Mouse (Mus musculus) midbrain, embryonic 15.5 days (tissue): ENCODE measurements at regions not wholly inside any gene's neighbourhood (a gene's known extent, or its start where the extent isn't known, plus 50 kb on each side); places are given as distances from the start of the nearest gene placed in this dataset.
"Not testable (repeated sequence)": the region's sequence is repeated elsewhere in the genome, so short reads cannot be mapped to it uniquely, and the experiment has no call there.

Experiments used
- ATAC-seq: fragments of 200-750 bp; cut with Nextera tagmentation; replicated peaks from 2 replicates; pipeline ENCODE4 v1.8.0; 2017; ENCODE audit warnings: moderate TSS enrichment
- H3K27ac ChIP-seq: fragments of 300-500 bp; sonication (generic); 2 replicates; pipeline ENCODE4 v1.5.1; 2015; ENCODE audit warnings: mild to moderate bottlenecking, inconsistent platforms
- H3K27me3 ChIP-seq: fragments of 300-500 bp; sonication (generic); replicated peaks from 2 replicates; pipeline ENCODE4 v1.6.1; 2015; ENCODE audit warnings: inconsistent platforms
- H3K36me3 ChIP-seq: fragments of 300-500 bp; sonication (generic); replicated peaks from 2 replicates; pipeline ENCODE4 v1.6.1; 2015; ENCODE audit warnings: inconsistent platforms
- H3K4me1 ChIP-seq: fragments of 300-500 bp; sonication (generic); 2 replicates; pipeline ENCODE4 v1.6.1; 2015; ENCODE audit warnings: inconsistent platforms
- H3K4me2 ChIP-seq: fragments of 300-500 bp; sonication (generic); 2 replicates; pipeline ENCODE4 v1.6.1; 2015; ENCODE audit warnings: inconsistent platforms, mild to moderate bottlenecking, moderate library complexity
- H3K4me3 ChIP-seq: fragments of 300-500 bp; sonication (generic); 2 replicates; pipeline ENCODE4 v1.5.1; 2015; ENCODE audit warnings: mild to moderate bottlenecking, inconsistent platforms
- H3K9ac ChIP-seq: fragments of 300-500 bp; sonication (generic); 2 replicates; pipeline ENCODE4 v1.6.1; 2015; ENCODE audit warnings: mild to moderate bottlenecking, inconsistent platforms
- H3K9me3 ChIP-seq: fragments of 300-500 bp; sonication (generic); 2 replicates; pipeline ENCODE4 v1.6.1; 2016; ENCODE audit warnings: inconsistent platforms
- WGBS: fragments of 180-500 bp; shearing (Covaris S2); methylation state at CpG from one replicate; pipeline ENCODE4 v1.1.7; 2015; ENCODE audit warnings: mixed read lengths; 5-methylcytosine and 5-hydroxymethylcytosine counted together

GRCm38 (mm10) chr5:25639187-25639586 is 66.4 kb downstream of the Xrcc2 start:
- Histone ChIP-seq H3K9ac (no peak overlapping the region), H3K27me3 (no peaks in the 10 kb centered on the region), H3K4me3 (no peak overlapping the region), H3K9me3 (no peaks in the 10 kb centered on the region), H3K36me3 (no peaks in the 10 kb centered on the region), H3K4me1 (no peaks in the 10 kb centered on the region), H3K27ac (no peak overlapping the region), H3K4me2 (no peak overlapping the region)
- ATAC-seq = no peak
- WGBS = 96% methylated on average over 5 of the region's 5 CpGs

DNA sequence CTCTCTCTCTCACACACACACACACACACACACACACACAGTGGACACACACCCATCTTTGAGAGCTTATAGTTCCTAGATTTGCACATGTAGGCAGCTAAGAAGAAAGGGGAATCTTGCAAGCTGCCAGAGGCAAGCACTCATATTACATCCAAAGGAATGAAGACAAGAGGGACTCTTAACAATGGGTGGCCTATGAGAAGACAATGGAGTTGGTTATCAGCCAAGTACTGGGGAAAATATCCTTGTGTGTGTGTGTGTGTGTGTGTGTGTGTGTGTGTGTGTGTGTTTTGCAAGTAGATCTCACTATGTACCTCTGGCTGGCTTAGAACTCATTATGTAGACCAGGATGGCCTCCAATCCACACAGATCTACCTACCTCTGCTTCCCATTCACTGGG is 67.5 kb downstream of the Xrcc2 start:
- Histone ChIP-seq H3K36me3 (no peaks in the 10 kb centered on the region), H3K4me2 (no peak overlapping the region), H3K9me3 (no peaks in the 10 kb centered on the region), H3K4me3 (no peak overlapping the region), H3K27me3 (no peaks in the 10 kb centered on the region), H3K27ac (no peak overlapping the region), H3K9ac (no peak overlapping the region), H3K4me1 (no peaks in the 10 kb centered on the region)
- ATAC-seq = no peak

DNA sequence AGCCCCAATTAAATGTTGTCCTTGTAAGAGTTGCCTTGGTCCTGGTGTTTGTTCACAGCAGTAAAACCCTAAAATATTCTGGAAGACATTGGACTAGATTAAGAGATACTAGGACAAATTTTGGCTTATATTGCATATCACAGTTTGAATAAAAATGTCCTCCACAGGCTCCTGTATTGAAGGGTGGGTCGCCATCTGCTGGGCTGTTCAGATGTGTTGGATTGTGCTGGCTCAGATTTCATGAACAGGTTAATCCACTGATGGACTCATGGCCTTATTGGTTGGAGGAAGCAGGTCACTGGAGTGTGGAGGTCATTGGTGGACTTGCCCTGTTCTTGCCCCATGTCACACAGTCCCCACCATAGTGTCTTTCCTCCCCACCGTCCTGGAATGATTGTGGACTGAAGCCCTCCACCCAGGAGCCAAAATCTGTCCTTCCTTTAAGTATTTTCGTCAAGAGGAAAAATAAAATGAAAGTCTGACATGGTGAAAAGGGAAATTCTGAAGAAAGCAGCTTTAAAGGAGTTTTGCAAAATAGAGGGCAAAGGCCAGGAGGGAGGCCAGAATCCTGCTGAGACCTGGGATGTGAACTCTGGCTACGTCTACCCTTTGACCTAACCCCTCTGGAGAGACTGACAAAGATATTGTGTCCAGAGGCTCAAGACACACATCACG is 72.6 kb downstream of the Xrcc2 start:
- Histone ChIP-seq H3K4me2 (no peak overlapping the region), H3K4me1 (no peaks in the 10 kb centered on the region)
- WGBS = 57% methylated on average over 5 of the region's 5 CpGs

GRCm38 (mm10) chr5:25629731-25630130 is 75.9 kb downstream of the Xrcc2 start:
- H3K4me3 ChIP-seq = no peak overlapping the region
- H3K27ac ChIP-seq = no peak overlapping the region
- WGBS = 80% methylated on average over 4 of the region's 4 CpGs
- no peak overlapping the region for H3K4me2 ChIP-seq
- H3K36me3 ChIP-seq = no peaks in the 10 kb centered on the region
- no peak overlapping the region for H3K9ac ChIP-seq
- no peak for ATAC-seq
- H3K4me1 ChIP-seq = no peaks in the 10 kb centered on the region
- H3K9me3 ChIP-seq = no peaks in the 10 kb centered on the region
- no peaks in the 10 kb centered on the region for H3K27me3 ChIP-seq

More for the DNA sequence above, 72.6 kb downstream of the Xrcc2 start:
- Histone ChIP-seq H3K9me3 (no peaks in the 10 kb centered on the region), H3K27me3 (no peaks in the 10 kb centered on the region), H3K4me3 (no peak overlapping the region), H3K36me3 (no peaks in the 10 kb centered on the region), H3K27ac (no peak overlapping the region), H3K9ac (no peak overlapping the region)
- ATAC-seq = no peak

- no peak overlapping the region for H3K27ac ChIP-seq
- H3K9ac ChIP-seq = no peak overlapping the region
- ATAC-seq = no peak
- 95% methylated on average over 5 of the region's 5 CpGs for WGBS
- H3K36me3 ChIP-seq = no peaks in the 10 kb centered on the region
- no peaks in the 10 kb centered on the region for H3K27me3 ChIP-seq
- H3K4me2 ChIP-seq = no peak overlapping the region
- H3K9me3 ChIP-seq = no peaks in the 10 kb centered on the region
- no peak overlapping the region for H3K4me3 ChIP-seq
- no peaks in the 10 kb centered on the region for H3K4me1 ChIP-seq
Observed at GRCm38 (mm10) chr5:25628504-25628903, 77.1 kb downstream of the Xrcc2 start.

- H3K27ac ChIP-seq = no peak overlapping the region
- H3K9me3 ChIP-seq = no peaks in the 10 kb centered on the region
- no peak overlapping the region for H3K4me3 ChIP-seq
- no peaks in the 10 kb centered on the region for H3K27me3 ChIP-seq
- WGBS = 74% methylated on average over 5 of the region's 5 CpGs
- no peaks in the 10 kb centered on the region for H3K36me3 ChIP-seq
- H3K4me1 ChIP-seq = no peaks in the 10 kb centered on the region
- H3K4me2 ChIP-seq = no peak overlapping the region
- H3K9ac ChIP-seq = no peak overlapping the region
- ATAC-seq = no peak
Observed at GRCm38 (mm10) chr5:25627086-25627485, 78.5 kb downstream of the Xrcc2 start.

DNA sequence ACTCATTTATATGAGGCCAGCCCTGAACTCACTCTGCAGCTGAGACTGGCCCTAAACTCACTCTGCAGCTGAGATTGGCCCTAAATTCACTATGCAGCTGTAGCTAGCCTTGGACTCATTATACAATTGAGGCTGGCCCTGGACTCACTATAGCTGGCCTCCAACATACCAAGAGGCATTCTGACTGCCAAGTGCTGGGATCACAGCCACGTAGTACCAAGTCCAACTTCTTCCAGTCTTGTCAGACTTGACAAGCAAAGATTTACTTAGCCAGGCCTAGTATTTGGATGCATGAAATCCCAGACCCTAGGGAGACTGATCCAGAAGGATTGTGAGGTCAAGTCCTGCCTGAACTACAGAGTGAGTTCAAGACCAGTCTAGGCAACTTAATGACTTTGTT is 81.6 kb downstream of the Xrcc2 start:
- no peaks in the 10 kb centered on the region for H3K36me3 ChIP-seq
- no peak for ATAC-seq
- H3K9ac ChIP-seq = no peak overlapping the region
- no peaks in the 10 kb centered on the region for H3K27me3 ChIP-seq
- H3K9me3 ChIP-seq = no peaks in the 10 kb centered on the region
- no peaks in the 10 kb centered on the region for H3K4me1 ChIP-seq
- no peak overlapping the region for H3K4me3 ChIP-seq
- H3K4me2 ChIP-seq = no peak overlapping the region
- WGBS = 67% methylated on average over 1 of the region's 1 CpGs
- H3K27ac ChIP-seq = no peak overlapping the region

- Histone ChIP-seq H3K36me3 (no peaks in the 10 kb centered on the region), H3K4me2 (no peak overlapping the region), H3K9ac (no peak overlapping the region), H3K4me1 (no peaks in the 10 kb centered on the region), H3K4me3 (no peak overlapping the region), H3K27me3 (no peaks in the 10 kb centered on the region), H3K9me3 (no peaks in the 10 kb centered on the region), H3K27ac (no peak overlapping the region)
- 84% methylated on average over 5 of the region's 5 CpGs for WGBS
- ATAC-seq = no peak
Observed at GRCm38 (mm10) chr5:25619872-25620271, 85.8 kb downstream of the Xrcc2 start.

DNA sequence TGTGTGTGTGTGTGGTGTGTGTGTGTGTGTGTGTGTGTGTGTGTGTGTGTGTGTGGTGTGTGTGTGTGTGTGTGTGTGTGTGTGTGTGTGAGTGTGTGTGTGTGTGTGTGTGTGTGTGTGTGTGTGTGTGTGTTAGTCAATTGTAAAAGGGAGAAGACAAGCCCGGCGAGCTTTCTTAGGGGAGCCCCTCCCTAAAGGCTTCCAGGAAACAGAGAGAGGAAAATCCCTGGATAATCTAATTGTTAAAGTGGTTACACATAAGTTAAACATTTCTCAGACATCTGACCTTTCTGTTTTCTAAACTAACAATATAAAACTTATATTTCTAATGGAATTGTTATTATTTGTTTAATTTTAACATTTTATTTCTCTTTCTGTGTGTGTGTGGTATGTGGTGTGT is 86.3 kb downstream of the Xrcc2 start:
- ATAC-seq, H3K27ac ChIP-seq, H3K4me3 ChIP-seq, H3K27me3 ChIP-seq, H3K4me2 ChIP-seq, H3K9me3 ChIP-seq, H3K36me3 ChIP-seq, H3K9ac ChIP-seq, H3K4me1 ChIP-seq: not testable (repeated sequence)
- WGBS = 70% methylated on average over 2 of the region's 2 CpGs

- Histone ChIP-seq H3K36me3 (no peaks in the 10 kb centered on the region), H3K4me2 (no peak overlapping the region), H3K9me3 (no peaks in the 10 kb centered on the region), H3K4me1 (peaks cover 3% of the 10 kb centered on the region; the same call in 1 of the 2 replicates), H3K27ac (no peak overlapping the region), H3K27me3 (no peaks in the 10 kb centered on the region), H3K4me3 (no peak overlapping the region), H3K9ac (no peak overlapping the region)
- no peak for ATAC-seq
- WGBS = 93% methylated on average over 4 of the region's 4 CpGs
Observed at GRCm38 (mm10) chr5:25614659-25615061, 91.0 kb downstream of the Xrcc2 start.

DNA sequence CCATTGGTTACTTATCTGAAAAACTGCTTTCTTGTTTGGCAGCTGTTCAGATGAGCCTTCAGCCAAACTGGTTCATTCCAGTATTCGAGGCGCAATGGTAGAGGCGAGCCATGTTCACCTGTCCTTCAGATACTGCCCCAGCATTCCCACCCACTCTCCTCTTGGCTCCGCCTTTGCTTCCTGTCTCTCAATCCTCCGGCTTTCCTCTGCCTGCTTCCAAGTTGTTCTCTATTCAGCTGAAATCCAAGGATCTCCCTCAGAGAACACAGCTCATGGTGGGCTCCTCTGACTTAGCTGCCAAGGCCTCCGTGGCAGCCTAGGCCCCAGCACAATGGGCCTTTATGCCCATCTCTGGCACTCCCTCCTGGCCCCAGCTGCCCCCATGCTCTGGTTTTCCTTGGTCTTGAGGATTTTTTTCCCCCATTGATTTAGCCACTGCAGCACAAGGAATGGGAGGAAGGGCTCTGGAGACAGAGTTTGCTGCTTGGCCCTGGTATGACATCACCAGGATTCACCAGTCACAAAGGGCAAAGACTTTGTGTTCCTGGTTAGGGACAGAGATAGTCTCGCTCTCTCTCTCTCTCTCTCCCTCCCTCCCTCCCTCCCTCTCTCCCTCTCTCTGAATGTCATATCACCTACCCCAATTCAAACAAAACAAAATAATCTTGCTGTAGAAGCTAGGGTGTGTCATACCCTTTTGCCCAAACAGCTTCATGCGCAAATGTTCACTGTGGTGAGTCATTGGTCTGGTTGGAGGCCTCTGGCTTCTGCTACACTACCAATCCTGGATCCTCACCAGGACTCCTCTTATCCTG is 91.6 kb downstream of the Xrcc2 start:
- no peak overlapping the region for H3K4me2 ChIP-seq
- H3K27ac ChIP-seq = peak overlapping the region; percentile 37; the same call in 1 of the 2 replicates
- H3K36me3 ChIP-seq = no peaks in the 10 kb centered on the region
- no peaks in the 10 kb centered on the region for H3K27me3 ChIP-seq
- WGBS = 75% methylated on average over 8 of the region's 8 CpGs
- H3K4me1 ChIP-seq = peaks cover 4% of the 10 kb centered on the region; the same call in 1 of the 2 replicates
- no peak overlapping the region for H3K9ac ChIP-seq
- H3K9me3 ChIP-seq = no peaks in the 10 kb centered on the region
- H3K4me3 ChIP-seq = no peak overlapping the region
- peak; percentile 78 for ATAC-seq

- Histone ChIP-seq H3K9ac (no peak overlapping the region), H3K27me3 (no peaks in the 10 kb centered on the region), H3K9me3 (no peaks in the 10 kb centered on the region), H3K27ac (no peak overlapping the region), H3K4me3 (no peak overlapping the region), H3K36me3 (no peaks in the 10 kb centered on the region), H3K4me1 (peaks cover 4% of the 10 kb centered on the region; the same call in 1 of the 2 replicates), H3K4me2 (no peak overlapping the region)
- peak; percentile 55; the same call in 1 of the 2 replicates for ATAC-seq
- 65% methylated on average over 9 of the region's 9 CpGs for WGBS
Observed at GRCm38 (mm10) chr5:25612036-25612705, 93.5 kb downstream of the Xrcc2 start.
